Mouse (Mus musculus) T-cell, adult 2 months (primary cell): ENCODE data around the gene P2ry6.

ENCODE experiments used
- DNase-seq: peaks from one replicate; pipeline ENCODE4 v3.0.0; 2022; ENCODE audit warnings: low spot score

Gene P2ry6

GRCm38 (mm10) chr7:100916526-100916925 lies 57.9 kb downstream of the P2ry6 start:
- DNase-seq: no peak

DNA sequence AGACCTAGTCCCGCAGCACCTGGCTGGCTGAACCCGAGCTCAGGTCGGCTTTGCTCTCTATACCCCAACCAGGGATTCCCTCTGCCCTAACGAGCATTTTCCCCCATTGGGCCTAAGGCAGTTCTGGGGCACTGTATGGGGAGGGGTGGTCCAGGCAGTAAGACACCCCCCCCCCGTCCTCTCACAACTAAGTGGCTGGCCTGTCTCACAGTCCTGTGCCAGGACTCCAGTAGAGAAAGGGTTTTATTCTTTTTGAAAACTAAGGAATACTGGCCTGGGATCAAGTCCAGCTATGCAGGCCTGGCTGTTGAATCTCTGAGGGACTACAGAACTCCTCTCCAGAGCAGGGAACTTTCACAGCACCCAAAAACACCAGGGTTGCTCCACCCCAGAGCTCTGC lies 59.2 kb downstream of the P2ry6 start:
- DNase-seq: no peak

GRCm38 (mm10) chr7:100911791-100912190 lies 62.7 kb downstream of the P2ry6 start:
- DNase-seq: no peak

GRCm38 (mm10) chr7:100911246-100911770 lies 63.1 kb downstream of the P2ry6 start:
- no peak for DNase-seq

DNA sequence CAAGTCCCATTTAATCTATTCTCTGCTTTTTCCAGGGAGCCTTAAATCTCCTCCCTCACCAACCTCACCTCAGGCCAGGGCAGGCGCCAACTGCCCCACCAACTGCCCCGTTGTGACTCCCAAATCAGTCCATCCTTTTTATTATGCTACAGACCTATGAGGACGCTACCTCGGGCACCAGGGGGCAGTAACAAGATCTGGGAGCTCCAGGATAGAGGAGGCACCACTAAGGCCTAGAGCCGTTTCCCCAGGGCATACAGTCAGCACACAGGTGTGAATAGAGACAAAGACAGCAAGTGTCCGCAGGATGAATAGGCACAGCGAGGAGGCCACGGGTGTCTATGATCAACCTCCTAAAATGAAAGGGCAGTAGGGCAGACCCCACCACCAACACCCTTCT lies 65.9 kb downstream of the P2ry6 start:
- DNase-seq: no peak

DNA sequence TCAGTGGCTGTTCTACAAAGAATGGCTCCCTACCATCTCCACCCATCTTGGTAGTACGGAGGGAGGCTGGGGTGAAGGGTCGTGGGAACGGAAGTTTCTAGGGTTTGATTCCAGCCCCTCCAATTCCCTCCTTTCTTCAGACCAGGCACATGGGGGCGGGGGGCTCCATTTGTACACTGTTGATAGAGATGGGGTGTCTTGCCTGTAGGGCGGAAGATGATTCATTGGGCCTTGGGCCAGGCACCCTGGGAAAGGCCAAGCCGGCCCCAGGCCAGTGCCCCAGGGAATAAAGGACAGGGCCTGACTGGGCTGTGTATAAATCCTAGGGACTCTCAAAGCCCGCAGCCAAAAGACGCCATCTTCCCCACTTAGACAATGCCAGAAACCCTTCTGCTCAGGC lies 66.4 kb downstream of the P2ry6 start:
- DNase-seq: no peak

DNA sequence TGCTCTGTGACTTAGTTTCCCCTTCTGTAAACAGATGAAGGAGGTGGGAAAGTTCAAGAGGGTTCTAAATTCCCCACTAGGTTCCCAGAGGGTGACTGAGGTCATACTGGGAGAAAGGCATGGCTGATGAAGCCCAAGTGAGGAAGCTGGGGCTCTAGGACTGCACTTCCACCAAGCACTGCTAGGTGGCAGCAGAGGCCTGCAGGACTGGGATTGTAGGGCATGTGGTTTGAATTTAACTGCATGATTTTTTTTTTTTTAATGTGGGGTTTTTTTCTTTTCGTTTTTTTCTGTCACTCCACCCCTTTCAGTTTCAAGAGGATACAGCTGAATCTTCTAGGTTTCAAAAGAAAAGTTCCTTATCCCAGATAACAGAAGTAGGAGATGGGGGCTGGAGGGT lies 67.2 kb downstream of the P2ry6 start:
- peak; percentile 71 for DNase-seq

- no peak for DNase-seq
Measured at GRCm38 (mm10) chr7:100906029-100906789, 68.2 kb downstream of the P2ry6 start.

- no peak for DNase-seq
Measured at GRCm38 (mm10) chr7:100905037-100905436, 69.4 kb downstream of the P2ry6 start.

GRCm38 (mm10) chr7:100904612-100905011 lies 69.8 kb downstream of the P2ry6 start:
- no peak for DNase-seq

GRCm38 (mm10) chr7:100902451-100903137 lies 71.9 kb downstream of the P2ry6 start:
- no peak for DNase-seq

DNA sequence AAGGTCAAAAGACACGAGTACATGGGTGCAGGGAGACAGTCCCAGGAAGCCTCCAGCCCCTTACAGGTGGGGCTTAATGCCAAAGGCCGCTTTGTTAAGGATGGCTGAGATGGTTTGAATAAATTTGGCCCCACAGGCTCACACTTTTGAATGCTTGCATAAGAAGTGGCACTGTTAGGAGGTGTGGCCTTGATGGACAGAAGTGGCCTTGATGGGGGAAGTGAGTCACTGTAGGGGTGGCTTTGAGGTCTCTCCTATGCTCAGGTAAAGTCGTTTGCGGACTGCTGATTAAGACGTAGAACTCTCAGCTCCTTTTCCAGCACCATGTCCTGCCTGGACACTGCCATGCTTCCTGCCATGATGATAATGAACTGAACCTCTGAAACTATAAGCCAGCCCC lies 76.6 kb downstream of the P2ry6 start:
- no peak for DNase-seq

DNA sequence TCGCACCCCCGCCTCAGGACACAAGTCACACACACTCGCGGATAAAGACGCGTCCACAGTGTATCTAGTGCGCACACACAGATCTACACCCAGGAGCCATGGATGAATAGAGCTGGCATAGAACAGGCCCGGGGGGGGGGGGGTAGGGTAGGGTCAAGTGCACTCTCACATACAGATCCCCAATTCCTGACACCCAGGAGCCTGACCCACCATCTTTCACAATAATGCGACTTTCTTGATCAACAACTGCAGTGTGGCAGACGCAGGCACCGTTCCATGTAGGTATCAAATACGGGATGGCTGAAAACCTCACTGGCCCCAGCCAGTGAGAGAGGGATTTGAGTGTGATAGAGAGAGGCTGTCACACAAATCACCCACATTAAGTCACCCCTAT lies 79.6 kb downstream of the P2ry6 start:
- DNase-seq: no peak

GRCm38 (mm10) chr7:100894057-100894832 lies 80.2 kb downstream of the P2ry6 start:
- peak; percentile 25 for DNase-seq

DNA sequence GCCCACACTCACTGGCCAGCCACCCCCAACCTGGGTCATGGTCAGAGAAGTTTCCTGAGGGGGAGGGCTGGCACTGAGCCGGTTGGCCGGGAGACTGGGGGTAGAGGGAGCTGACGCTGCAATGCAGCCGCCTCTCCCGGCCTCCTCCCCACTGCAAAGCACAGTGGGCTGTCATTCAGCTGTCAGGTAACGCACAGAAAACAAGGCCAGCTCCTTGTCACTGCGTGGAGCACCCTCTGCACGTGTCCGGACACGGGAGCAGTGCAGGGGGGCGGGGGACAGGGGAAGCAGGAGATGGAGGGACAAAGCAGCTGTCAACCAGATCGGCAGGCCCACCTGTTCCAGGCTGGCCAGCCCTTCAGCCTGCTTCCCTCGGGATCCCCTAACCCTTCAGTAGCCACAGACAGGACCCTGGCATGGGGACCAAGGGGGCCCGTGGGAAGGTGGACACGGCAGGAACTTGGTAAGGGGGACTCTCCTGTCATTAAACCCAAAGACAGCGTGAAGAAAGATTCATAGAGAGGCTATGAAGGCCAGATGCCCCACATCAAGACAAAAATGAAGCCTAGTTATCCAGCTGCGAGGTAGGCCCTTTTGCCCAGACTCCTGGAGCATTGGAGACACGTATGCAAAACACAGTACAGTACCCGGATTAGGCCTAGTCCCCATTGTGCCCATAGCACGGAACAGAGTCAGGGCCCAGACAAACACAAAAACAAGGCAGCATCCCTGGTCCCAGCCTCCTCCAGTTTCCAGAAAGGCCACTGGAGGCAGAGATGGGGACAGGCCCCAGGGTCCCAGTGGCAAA lies 81.0 kb downstream of the P2ry6 start:
- DNase-seq: no peak
